Mouse (Mus musculus) limb, embryonic 10.5 days (tissue): Measurements from ENCODE around the gene Prlhr. TPM values are rescaled to one million over a fixed set of nuclear protein-coding genes. Genes with fewer than 3 reads are reported as not detected.

Experiments used
- DNase-seq: peaks from one replicate; pipeline ENCODE4 v3.0.0-alpha.2; 2017; ENCODE audit warnings: low spot score
- H3K27ac ChIP-seq: fragments of 300-500 bp; sonication (generic); 2 replicates; pipeline ENCODE4 v1.5.1; 2016; ENCODE audit warnings: mild to moderate bottlenecking
- H3K27me3 ChIP-seq: fragments of 300-500 bp; sonication (generic); 2 replicates; pipeline ENCODE4 v1.6.1; 2016; ENCODE audit warnings: low read depth, mild to moderate bottlenecking; ENCODE audit not compliant: poor library complexity, severe bottlenecking
- H3K36me3 ChIP-seq: fragments of 300-500 bp; sonication (generic); 2 replicates; pipeline ENCODE4 v1.6.1; 2016; ENCODE audit warnings: mild to moderate bottlenecking, moderate library complexity
- H3K4me1 ChIP-seq: fragments of 300-500 bp; sonication (generic); 2 replicates; pipeline ENCODE4 v1.6.1; 2016
- H3K4me3 ChIP-seq: fragments of 300-500 bp; sonication (generic); 2 replicates; pipeline ENCODE4 v1.5.1; 2016; ENCODE audit warnings: mild to moderate bottlenecking, moderate library complexity
- H3K9me3 ChIP-seq: fragments of 300-500 bp; sonication (generic); replicated peaks from 2 replicates; pipeline ENCODE4 v1.6.1; 2016; ENCODE audit warnings: mild to moderate bottlenecking
- WGBS: fragments of 180-500 bp; shearing (Covaris S2); methylation state at CpG from one replicate; pipeline ENCODE4 v1.1.7; 2016; 5-methylcytosine and 5-hydroxymethylcytosine counted together
- polyA plus RNA-seq: library from polyadenylated mRNA; unstranded; fragments of >200 nt; fragmentation: Nextera tagmentation; extraction: Ambion mirVana; gene quantifications from 2 replicates; pipeline ENCODE4 v1.2.1, GENCODE M21; 2016

The Prlhr gene
- polyA plus RNA-seq: not detected in 2 replicates

GRCm38 (mm10) chr19:60468254-60468762 is at the start of gene Prlhr:
TSS of gene Prlhr (minus strand) at chr19:60468304.
- H3K9me3 ChIP-seq: no peaks in the 10 kb centered on the region
- 9% methylated on average over 17 of the region's 17 CpGs for WGBS
- H3K4me1 ChIP-seq: peaks cover 22% of the 10 kb centered on the region
- H3K27me3 ChIP-seq: peaks cover 59% of the 10 kb centered on the region
- H3K4me3 ChIP-seq: peak within 1 kb of the TSS; percentile 42
- no peak for DNase-seq
- no peak within 1 kb of the TSS for H3K27ac ChIP-seq
- no peaks in the 10 kb centered on the region for H3K36me3 ChIP-seq

GRCm38 (mm10) chr19:60515064-60515463 is 47.0 kb upstream of the Prlhr start:
- DNase-seq: no peak
- WGBS: 79% methylated on average over 2 of the region's 2 CpGs
- Histone ChIP-seq H3K4me1 (no peaks in the 10 kb centered on the region), H3K27me3 (no peaks in the 10 kb centered on the region), H3K4me3 (no peak overlapping the region), H3K36me3 (no peaks in the 10 kb centered on the region), H3K27ac (no peak overlapping the region), H3K9me3 (no peaks in the 10 kb centered on the region)

DNA sequence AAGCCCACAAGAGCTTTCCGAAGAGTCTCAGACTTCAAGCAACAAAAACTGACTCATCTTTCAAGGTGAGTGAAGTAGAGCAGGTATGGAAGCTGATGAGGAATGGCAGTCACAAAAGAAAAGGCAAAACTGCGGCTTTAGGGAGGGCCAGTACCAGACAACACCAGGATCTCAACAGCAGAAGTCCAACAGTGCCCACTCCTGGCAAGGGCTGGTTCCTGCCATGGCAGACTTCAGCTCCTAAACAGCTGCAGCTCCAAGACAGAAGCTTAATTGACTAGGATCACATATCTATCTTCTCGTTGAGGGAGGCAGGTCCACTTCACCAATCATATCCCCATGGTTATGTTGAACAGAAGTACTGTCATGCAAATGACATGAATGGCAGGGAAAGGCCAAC is 45.3 kb upstream of the Prlhr start:
- H3K27me3 ChIP-seq: no peaks in the 10 kb centered on the region
- DNase-seq: no peak
- no peaks in the 10 kb centered on the region for H3K9me3 ChIP-seq
- no peak overlapping the region for H3K27ac ChIP-seq
- 71% methylated on average over 3 of the region's 3 CpGs for WGBS
- no peaks in the 10 kb centered on the region for H3K36me3 ChIP-seq
- H3K4me1 ChIP-seq: no peaks in the 10 kb centered on the region
- H3K4me3 ChIP-seq: no peak overlapping the region

DNA sequence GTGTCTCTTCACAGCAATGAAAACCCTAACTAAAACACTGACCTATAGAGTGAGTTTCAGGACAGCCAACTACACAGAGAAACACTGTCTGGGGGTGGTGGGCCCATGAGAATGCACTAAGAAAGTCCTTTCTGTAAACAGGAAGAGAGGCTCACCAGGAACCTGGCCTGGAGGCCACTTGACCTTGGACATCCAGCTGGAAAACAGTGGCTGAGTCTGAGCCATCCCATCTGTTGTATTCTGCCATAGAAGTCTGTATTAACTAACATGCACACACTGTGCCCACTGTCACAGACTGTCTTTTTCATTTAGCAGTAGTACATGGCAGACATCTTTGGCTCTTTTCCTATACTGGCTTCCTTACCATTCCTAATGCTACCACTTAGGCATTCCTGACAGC is 32.1 kb upstream of the Prlhr start:
- no peak for DNase-seq
- peaks cover 9% of the 10 kb centered on the region for H3K4me1 ChIP-seq
- H3K27ac ChIP-seq: no peak overlapping the region
- no peak overlapping the region for H3K4me3 ChIP-seq
- no peaks in the 10 kb centered on the region for H3K36me3 ChIP-seq
- no peaks in the 10 kb centered on the region for H3K27me3 ChIP-seq
- H3K9me3 ChIP-seq: no peaks in the 10 kb centered on the region

- H3K4me3 ChIP-seq: no peak overlapping the region
- no peaks in the 10 kb centered on the region for H3K36me3 ChIP-seq
- no peaks in the 10 kb centered on the region for H3K9me3 ChIP-seq
- 80% methylated on average over 4 of the region's 4 CpGs for WGBS
- no peak overlapping the region for H3K27ac ChIP-seq
- no peak for DNase-seq
- H3K27me3 ChIP-seq: no peaks in the 10 kb centered on the region
- no peaks in the 10 kb centered on the region for H3K4me1 ChIP-seq
These were observed 29.1 kb upstream of the Prlhr start for GRCm38 (mm10) chr19:60497171-60497570.

DNA sequence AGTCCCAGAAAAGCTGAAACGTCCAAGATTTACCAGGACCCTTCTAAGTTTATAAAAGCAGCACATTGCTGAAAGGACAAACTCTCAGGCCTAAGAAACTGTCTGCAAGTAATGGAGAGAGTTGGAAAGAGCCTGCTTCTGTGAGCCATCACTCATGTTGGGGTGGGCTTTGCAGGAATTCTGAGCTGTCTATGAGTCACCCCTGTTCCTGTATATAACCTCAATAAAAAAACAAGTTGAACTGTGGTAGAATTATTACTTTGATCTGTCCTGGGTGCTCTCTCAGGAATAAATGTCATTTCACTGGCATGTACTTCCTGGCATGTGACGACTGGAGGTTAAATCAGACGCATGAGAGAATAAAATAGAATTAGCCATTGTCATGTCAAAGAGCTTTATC is 27.7 kb upstream of the Prlhr start:
- Histone ChIP-seq H3K4me1 (no peaks in the 10 kb centered on the region), H3K36me3 (no peaks in the 10 kb centered on the region), H3K4me3 (no peak overlapping the region), H3K27ac (no peak overlapping the region), H3K9me3 (no peaks in the 10 kb centered on the region), H3K27me3 (no peaks in the 10 kb centered on the region)
- no peak for DNase-seq
- WGBS: 76% methylated on average over 3 of the region's 3 CpGs

DNA sequence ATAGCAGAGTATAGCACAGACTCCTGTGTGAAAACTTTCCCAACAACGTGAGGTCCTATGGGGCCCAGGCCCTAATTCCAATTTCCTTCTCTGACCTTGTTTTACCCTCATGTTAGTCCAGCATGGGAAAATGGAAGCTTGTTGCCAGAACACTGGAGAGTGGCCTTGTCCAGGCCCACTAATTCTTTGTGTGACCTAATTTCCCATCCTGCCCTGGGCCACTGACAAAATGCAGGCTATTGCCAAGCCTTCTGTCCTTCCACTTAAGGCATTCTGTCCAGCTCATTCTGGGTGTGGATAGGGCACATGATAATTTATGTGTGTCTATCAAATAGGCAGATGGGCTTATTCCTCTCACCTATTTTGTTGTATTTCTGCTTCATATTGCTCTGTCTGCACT is 21.5 kb upstream of the Prlhr start:
- Histone ChIP-seq H3K36me3 (no peaks in the 10 kb centered on the region), H3K27ac (no peak overlapping the region), H3K4me3 (no peak overlapping the region), H3K9me3 (no peaks in the 10 kb centered on the region), H3K27me3 (no peaks in the 10 kb centered on the region), H3K4me1 (no peaks in the 10 kb centered on the region)
- 81% methylated on average over 1 of the region's 1 CpGs for WGBS
- DNase-seq: no peak

GRCm38 (mm10) chr19:60485261-60485660 is 17.2 kb upstream of the Prlhr start:
- Histone ChIP-seq H3K36me3 (no peaks in the 10 kb centered on the region), H3K9me3 (no peaks in the 10 kb centered on the region), H3K4me1 (no peaks in the 10 kb centered on the region), H3K27ac (no peak overlapping the region), H3K27me3 (no peaks in the 10 kb centered on the region), H3K4me3 (no peak overlapping the region)
- no peak for DNase-seq

DNA sequence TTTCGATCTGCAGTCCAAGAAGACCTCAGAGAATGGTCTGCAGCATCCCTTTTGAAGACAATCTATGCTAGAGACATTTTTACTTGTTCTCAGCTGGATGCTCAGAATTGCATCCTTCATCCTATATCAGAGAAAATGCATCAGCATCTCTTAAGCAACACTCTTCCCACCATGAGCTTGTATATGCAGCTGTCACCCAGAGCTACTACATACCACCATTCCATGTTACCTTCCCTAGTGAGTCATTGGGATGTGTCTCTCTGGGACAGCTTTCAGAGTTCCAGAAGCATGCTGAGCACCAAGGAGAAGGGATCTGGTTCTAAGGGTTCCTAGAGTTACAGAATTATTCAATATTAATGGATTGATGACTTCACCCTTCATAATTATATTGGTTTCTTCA is 10.8 kb upstream of the Prlhr start:
- no peak overlapping the region for H3K4me3 ChIP-seq
- no peaks in the 10 kb centered on the region for H3K9me3 ChIP-seq
- WGBS: 49% methylated on average over 1 of the region's 1 CpGs
- no peaks in the 10 kb centered on the region for H3K36me3 ChIP-seq
- DNase-seq: no peak
- H3K4me1 ChIP-seq: no peaks in the 10 kb centered on the region
- no peaks in the 10 kb centered on the region for H3K27me3 ChIP-seq
- H3K27ac ChIP-seq: no peak overlapping the region

- Histone ChIP-seq H3K4me1 (no peaks in the 10 kb centered on the region), H3K36me3 (no peaks in the 10 kb centered on the region), H3K4me3 (no peak overlapping the region), H3K27ac (no peak overlapping the region), H3K9me3 (no peaks in the 10 kb centered on the region), H3K27me3 (no peaks in the 10 kb centered on the region)
- WGBS: 77% methylated on average over 2 of the region's 2 CpGs
- no peak for DNase-seq
These were observed 9.7 kb upstream of the Prlhr start for GRCm38 (mm10) chr19:60477788-60478187.

GRCm38 (mm10) chr19:60468846-60469245 is 742 bp upstream of the Prlhr start:
- no peak overlapping the region for H3K4me3 ChIP-seq
- peaks cover 59% of the 10 kb centered on the region for H3K27me3 ChIP-seq
- H3K4me1 ChIP-seq: peaks cover 22% of the 10 kb centered on the region
- no peaks in the 10 kb centered on the region for H3K36me3 ChIP-seq
- no peak overlapping the region for H3K27ac ChIP-seq
- no peaks in the 10 kb centered on the region for H3K9me3 ChIP-seq
- DNase-seq: peak; percentile 88
- 2% methylated on average over 10 of the region's 10 CpGs for WGBS

- H3K9me3 ChIP-seq: no peaks in the 10 kb centered on the region
- WGBS: 17% methylated on average over 31 of the region's 31 CpGs
- H3K4me1 ChIP-seq: peaks cover 22% of the 10 kb centered on the region
- peak overlapping the region; percentile 42 for H3K4me3 ChIP-seq
- no peaks in the 10 kb centered on the region for H3K36me3 ChIP-seq
- H3K27me3 ChIP-seq: peaks cover 59% of the 10 kb centered on the region
- H3K27ac ChIP-seq: no peak overlapping the region
- peak; percentile 34 for DNase-seq
These were observed 506 bp downstream of the Prlhr start for GRCm38 (mm10) chr19:60467588-60468007.

GRCm38 (mm10) chr19:60466953-60467570 is 1.0 kb downstream of the Prlhr start:
- H3K4me3 ChIP-seq: peak overlapping the region; percentile 42
- peak; percentile 75 for DNase-seq
- no peaks in the 10 kb centered on the region for H3K9me3 ChIP-seq
- H3K36me3 ChIP-seq: no peaks in the 10 kb centered on the region
- H3K4me1 ChIP-seq: peaks cover 22% of the 10 kb centered on the region
- WGBS: 3% methylated on average over 41 of the region's 41 CpGs
- no peak overlapping the region for H3K27ac ChIP-seq
- peaks cover 59% of the 10 kb centered on the region for H3K27me3 ChIP-seq

- no peak for DNase-seq
- 78% methylated on average over 2 of the region's 2 CpGs for WGBS
- Histone ChIP-seq H3K4me1 (peaks cover 22% of the 10 kb centered on the region), H3K4me3 (no peak overlapping the region), H3K9me3 (no peaks in the 10 kb centered on the region), H3K36me3 (no peaks in the 10 kb centered on the region), H3K27ac (no peak overlapping the region), H3K27me3 (peaks cover 59% of the 10 kb centered on the region)
These were observed 2.4 kb downstream of the Prlhr start for GRCm38 (mm10) chr19:60465726-60466125.
